Mouse (Mus musculus): ENCODE measurements around the gene Npas3.
A peak's percentile ranks its signal among the peaks of the same experiment; 100 is the strongest.
"Not testable (repeated sequence)": the region's sequence is repeated elsewhere in the genome, so short reads cannot be mapped to it uniquely, and the experiment has no call there.

Gene Npas3

GRCm38 (mm10) chr12:53248101-53248727, at the start of gene Npas3:
Npas3 (plus strand) TSS chr12:53248677.
- DNase-seq (ENCODE audit: low spot score) = peak; percentile 2

GRCm38 (mm10) chr12:53217141-53217540, 31.3 kb upstream of the Npas3 start:
- no peak for DNase-seq (ENCODE audit: low spot score)

- no peak for DNase-seq (ENCODE audit: low spot score)
Observed at GRCm38 (mm10) chr12:53222742-53223141, 25.7 kb upstream of the Npas3 start.

GRCm38 (mm10) chr12:53227356-53227755, 21.1 kb upstream of the Npas3 start:
- no peak for DNase-seq (ENCODE audit: low spot score)

DNA sequence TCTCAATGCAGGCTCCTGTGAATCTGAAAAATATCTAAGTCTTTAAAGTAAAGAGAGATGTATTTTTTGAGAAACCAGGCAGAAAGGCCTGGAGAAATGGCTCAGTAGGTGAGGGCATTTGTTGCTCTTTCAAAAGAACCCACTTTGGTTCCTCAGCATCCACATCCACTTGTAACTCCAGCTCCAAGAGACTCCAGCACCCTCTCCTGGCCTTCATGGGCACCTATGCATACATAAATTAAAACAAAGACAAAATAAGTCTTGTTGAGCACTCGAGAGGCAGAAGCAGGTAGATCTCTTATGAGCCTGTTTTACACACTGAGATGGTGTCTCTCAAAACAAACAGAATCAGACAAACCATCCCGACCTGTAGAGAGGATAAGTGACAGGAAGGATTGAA, 19.1 kb upstream of the Npas3 start:
- no peak for DNase-seq (ENCODE audit: low spot score)

DNA sequence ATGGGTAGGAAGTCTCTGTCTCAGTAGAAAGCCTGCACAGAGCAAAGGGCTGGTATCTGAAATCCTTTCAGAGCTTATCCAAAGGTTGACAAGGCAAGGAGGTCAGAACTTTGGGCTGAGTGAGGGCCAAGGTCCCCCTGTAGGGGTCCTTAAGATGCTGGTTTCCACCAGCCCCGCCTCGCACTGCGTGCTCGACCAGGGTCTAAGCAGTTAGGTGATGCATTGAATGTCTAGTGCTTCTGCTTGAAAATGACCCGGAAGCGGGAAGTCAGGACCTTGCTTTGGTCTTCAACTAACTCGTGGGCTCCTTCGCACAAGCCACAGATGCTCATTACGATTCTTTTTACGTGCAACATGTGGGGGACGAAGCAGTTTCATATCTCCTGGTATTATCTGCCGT, 2.3 kb upstream of the Npas3 start:
- DNase-seq (ENCODE audit: low spot score) = no peak

- DNase-seq (ENCODE audit: low spot score) = no peak
Observed at GRCm38 (mm10) chr12:53246581-53247490, 1.6 kb upstream of the Npas3 start.

- DNase-seq (ENCODE audit: low spot score) = no peak
Observed at GRCm38 (mm10) chr12:53247491-53248035, 914 bp upstream of the Npas3 start.

DNA sequence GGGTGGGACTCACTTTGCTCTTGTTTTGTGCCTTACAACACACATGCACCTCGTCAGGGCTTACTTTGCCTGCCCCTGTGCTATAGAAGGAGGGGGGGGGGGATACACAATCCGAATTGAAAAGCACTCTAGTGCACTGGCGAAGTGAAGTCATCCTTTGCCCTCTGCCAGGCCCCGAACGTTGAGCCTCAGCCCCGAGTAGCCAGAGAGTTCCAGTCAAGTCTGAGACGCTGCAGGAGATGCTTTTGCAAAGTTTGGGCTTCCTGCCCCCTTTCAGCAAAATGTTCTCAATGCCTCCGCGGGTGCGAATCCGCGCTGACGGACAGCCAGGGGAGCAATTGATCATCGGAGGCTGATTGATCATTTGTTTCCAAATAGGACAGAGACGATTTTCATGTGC, 319 bp downstream of the Npas3 start:
- DNase-seq (ENCODE audit: low spot score) = no peak

DNA sequence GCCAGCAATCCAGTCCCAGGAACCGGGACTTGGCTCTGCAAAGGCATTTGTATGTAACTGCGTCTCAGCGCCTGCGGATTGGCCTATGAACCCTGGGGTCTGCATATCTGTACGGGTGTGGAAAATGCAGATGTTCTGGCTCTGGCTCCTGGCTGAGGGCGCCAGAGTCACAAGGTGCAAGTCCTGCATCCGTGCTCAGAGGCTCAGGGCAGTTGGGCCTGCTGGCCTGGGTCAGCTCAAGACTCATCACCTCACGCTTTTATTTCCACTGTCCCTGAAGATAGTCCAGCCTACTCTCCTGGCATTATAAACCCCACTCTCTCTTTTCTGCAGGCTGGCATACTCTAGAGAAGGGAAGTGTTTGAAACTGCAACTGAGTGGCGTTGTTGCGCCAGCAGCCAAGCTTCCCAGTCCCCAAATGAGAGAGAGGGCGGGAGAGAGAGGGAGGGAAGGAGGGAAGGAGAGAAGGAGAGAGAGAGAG, 3.3 kb downstream of the Npas3 start:
- no peak for DNase-seq (ENCODE audit: low spot score)

DNA sequence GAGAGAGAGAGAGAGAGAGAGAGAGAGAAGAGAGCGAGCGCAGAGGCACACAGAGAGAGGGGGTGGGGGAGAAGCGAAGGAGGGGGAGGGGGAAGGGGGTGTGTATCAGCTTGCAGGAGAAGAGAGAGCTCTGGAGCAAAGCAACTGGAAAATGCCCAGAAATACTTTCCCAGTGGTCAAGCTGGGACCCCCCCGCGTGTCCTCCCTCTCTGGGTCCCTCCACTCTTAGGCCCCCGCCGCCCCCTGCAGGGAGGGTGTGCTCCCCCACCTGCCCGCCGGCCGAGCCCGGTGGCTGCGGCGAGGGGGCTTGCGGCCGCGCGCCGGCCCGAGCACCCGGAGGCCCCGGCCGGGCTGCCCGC, 3.7 kb downstream of the Npas3 start:
- DNase-seq (ENCODE audit: low spot score) = no peak

- peak; percentile 15 for DNase-seq (ENCODE audit: low spot score)
Observed at GRCm38 (mm10) chr12:53252572-53253422, 4.3 kb downstream of the Npas3 start.

GRCm38 (mm10) chr12:53253461-53254159, 5.1 kb downstream of the Npas3 start:
- DNase-seq (ENCODE audit: low spot score) = peak; percentile 6

DNA sequence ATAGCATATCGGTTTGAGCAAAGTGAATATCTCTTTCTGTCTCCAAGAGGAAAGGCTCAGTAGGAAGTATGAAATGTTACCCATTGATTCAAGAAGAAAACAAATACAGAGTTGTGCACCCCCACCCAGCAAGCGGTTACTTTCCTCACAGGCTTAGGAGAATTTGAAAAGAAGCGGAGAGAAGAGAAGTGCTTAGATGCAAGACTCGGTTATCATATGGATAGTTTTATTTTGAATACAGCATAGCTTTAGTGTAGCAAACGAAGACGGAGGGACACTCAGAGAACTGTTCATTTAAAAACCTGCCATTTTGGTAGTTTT, 5.6 kb downstream of the Npas3 start:
- DNase-seq (ENCODE audit: low spot score) = no peak

DNA sequence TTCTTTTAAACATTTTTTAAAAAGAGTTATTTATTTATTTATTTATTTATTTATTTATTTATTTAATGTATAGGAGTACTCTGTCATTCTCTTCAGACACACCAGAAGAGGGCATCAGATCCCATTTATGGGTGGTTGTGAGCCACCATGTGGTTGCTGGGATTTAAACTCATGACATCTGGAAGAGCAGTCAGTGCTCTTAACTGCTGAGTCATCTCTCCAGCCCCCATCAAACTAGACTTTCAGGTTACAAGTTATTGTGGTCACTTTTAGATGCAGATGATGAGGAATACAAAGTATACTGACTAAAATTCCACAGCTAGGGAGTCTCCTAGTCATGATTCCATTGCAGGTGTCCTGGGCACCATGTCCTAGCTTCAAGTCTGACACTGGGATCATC, 26.0 kb downstream of the Npas3 start:
- DNase-seq (ENCODE audit: low spot score) = not testable (repeated sequence)

DNA sequence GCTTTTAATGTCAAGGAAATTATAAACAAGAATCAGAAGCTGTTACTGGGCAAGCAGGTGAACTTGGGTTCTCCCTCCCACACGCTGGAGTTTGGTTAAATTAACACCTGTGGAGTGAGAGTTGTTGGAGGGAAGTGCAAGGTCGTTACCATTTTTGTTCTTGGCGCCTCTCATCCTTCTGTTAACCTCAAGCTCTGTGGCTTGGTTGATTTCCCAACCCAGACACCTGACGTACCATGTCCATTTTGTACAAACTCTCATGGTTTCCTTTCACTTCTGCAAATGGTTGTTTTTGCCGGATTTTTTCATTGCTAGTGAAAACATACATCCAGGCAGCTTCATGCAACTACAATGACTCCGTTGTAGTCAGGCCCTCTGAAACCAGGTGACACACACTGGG, 28.9 kb downstream of the Npas3 start:
- DNase-seq (ENCODE audit: low spot score) = no peak

DNA sequence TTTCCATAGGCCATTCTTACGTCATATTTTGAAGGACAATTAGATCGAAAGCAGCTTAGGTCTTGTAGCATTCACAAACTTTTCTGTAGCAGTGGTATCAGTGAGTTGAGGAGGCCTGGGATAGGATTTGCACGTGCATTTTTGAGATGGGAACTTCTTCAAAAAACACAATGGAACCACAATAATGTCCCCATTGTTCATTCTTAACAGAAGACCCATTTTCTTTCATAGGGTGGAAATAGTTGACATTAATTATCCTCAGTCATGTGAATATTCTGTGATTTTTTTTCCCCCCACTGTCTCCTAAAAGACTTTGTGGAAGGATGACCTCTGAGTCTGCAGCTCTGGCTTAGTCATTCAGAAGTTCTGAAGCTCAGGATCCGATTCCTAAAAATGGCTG, 41.9 kb downstream of the Npas3 start:
- DNase-seq (ENCODE audit: low spot score) = no peak

DNA sequence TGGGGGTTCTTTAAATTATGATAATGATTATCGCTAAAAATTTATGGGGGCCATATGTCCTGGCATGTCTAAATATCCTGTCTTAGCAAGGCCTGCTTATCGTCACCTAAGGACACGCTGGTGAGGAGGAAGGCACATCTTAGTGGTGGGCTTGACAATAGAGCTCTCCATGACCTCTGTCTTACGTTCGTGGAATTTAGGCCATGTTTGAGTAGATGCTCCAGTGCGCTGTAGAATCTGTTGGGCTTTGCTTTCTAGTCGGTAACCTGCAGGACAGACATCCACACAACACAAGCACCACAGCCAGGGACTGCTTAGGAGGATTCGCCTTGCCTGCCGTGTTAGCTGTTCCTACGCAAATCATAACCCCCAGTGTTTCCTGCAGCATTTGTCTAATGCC, 42.4 kb downstream of the Npas3 start:
- DNase-seq (ENCODE audit: low spot score) = no peak

GRCm38 (mm10) chr12:53292010-53292409, 43.5 kb downstream of the Npas3 start:
- no peak for DNase-seq (ENCODE audit: low spot score)

DNA sequence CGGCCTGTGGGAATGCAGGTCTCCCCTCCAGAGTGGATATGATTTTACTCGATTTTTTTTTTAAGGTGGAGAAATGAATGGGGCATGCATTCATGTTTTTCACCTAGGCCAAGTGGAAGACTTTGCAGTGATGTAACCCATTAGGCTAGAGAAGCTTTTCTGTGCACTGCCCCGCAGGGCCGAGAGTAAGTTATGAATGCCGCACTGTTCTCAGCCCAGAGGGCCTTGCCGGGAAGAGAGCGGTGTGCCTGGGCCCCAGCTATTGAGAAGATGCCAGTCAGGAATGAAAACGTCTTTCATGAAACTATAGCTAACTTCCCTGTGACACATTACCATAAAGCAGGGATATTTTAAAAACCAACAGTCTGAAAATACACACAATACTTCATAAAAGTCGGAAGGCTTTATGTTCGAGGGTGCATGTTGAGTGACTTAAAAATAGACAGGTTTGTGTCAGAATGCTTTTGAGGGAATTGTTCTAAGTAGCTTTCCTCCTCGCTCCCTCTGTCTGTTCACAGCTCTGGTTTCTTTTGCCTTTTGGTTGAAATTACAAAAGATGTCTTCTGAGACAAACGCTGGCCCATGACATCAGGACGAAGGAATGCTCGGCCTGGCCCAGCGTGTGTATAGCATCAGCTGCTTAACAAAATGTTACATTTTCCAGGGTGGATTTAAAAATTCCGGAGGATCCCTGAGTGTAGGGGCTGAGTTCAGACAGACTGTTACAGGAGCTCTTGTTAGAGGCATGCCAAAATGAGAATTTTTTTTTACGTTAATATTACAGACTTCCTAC, 44.2 kb downstream of the Npas3 start:
- no peak for DNase-seq (ENCODE audit: low spot score)

- DNase-seq (ENCODE audit: low spot score) = no peak
Observed at GRCm38 (mm10) chr12:53294011-53294410, 45.5 kb downstream of the Npas3 start.
